In the genomic region with DNA sequence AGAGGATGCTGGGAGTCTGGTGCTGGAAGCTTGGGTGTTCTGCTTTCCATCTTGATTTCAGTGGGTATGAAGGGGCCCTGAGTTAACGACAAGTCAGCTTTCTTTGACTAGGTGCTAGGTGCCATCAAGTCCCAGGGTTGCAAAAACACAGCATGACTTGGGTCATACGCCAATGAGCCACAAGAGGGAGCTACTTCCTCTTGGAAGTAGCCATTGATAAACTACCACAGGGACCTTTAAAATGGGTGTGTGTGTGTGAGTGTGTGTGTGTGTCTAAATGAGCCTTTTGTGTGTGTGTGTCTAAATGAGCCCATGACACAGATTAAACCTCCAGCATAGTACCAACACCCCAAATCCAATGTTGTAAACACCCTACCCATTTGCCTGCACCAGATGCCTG, we compare ENCODE assay signal across 9 mouse cellular contexts.
A peak's percentile ranks its signal among the peaks of the same experiment; 100 is the strongest.
DNase-seq lines count a peak whose midpoint lies in the region; ATAC-seq lines count a peak whose summit lies in the region.
"Had no signal": no experiment of that assay in that cellular context is flagged by ENCODE, and none has a peak within 500 bp of the region (broad histone marks: within the 10 kb centered on the region; RNA-seq: fewer than 3 reads in every experiment).

No protein-coding gene starts in this region.

- peak; percentile 75 to 84 for DNase-seq in CD8-positive naive resting alpha-beta T cell, adult 2 months (ENCODE audit: low read depth in 2 of 2, low spot score in 2 of 2)
- DNase-seq in adrenal gland, adult 2 months = peak; percentile 58
- peak; percentile 83 for DNase-seq in embryo, embryonic 11 days
- peak; percentile 40 to 61 for DNase-seq in gastrocnemius, postnatal 36 days
- DNase-seq in kidney, postnatal 10 days = peak; percentile 87
- peak; percentile 65 for DNase-seq in liver, embryonic 13.5 days
- DNase-seq in retina, postnatal 7 days (ENCODE audit: low read depth, low spot score) = peak; percentile 46
- peak; percentile 73 for DNase-seq in urinary bladder, postnatal 14 days (ENCODE audit: low spot score)

- H3K4me2 ChIP-seq in liver, embryonic 13.5 days = no peak overlapping the region
- H3K4me2 ChIP-seq: hindbrain, embryonic 15.5 days had no signal

- no peaks in the 10 kb centered on the region for H3K27me3 ChIP-seq in liver, embryonic 13.5 days
- H3K27me3 ChIP-seq: hindbrain, embryonic 15.5 days had no signal

- WGBS in liver, embryonic 13.5 days (ENCODE audit: insufficient replicate concordance) = 5% methylated on average over 2 of the region's 2 CpGs

- H3K36me3 ChIP-seq in liver, embryonic 13.5 days = peaks cover 21% of the 10 kb centered on the region
- H3K36me3 ChIP-seq: hindbrain, embryonic 15.5 days had no signal

- H3K4me3 ChIP-seq in liver, embryonic 13.5 days (replicated peaks) = no peak overlapping the region
- H3K4me3 ChIP-seq: hindbrain, embryonic 15.5 days had no signal

- H3K9ac ChIP-seq in liver, embryonic 13.5 days = no peak overlapping the region
- H3K9ac ChIP-seq: hindbrain, embryonic 15.5 days had no signal

- H3K4me1 ChIP-seq in liver, embryonic 13.5 days (replicated peaks) = peaks cover 51% of the 10 kb centered on the region
- H3K4me1 ChIP-seq: hindbrain, embryonic 15.5 days had no signal

- H3K27ac ChIP-seq in liver, embryonic 13.5 days = peak overlapping the region; percentile 40; the same call in 1 of the 2 replicates
- H3K27ac ChIP-seq: hindbrain, embryonic 15.5 days had no signal

- peak; percentile 14; the same call in 1 of the 2 replicates for ATAC-seq in liver, embryonic 13.5 days (ENCODE audit: low read depth)

- H3K9me3 ChIP-seq in liver, embryonic 13.5 days (replicated peaks) = no peaks in the 10 kb centered on the region
- H3K9me3 ChIP-seq: hindbrain, embryonic 15.5 days had no signal

- intact Hi-C loops in gastrocnemius, postnatal 36 days (cut with DNase I) = loop anchor here (2.0 kb wide), 1 partner anchor 402 kb away; no protein-coding TSS in a partner anchor
